Mouse (Mus musculus) lung, adult 2 months (tissue): Measurements from ENCODE around the gene Cbln3.

ENCODE experiments used
- CTCF ChIP-seq: fragments of 200-500 bp; IDR thresholded peaks from 2 replicates; pipeline ENCODE4 v1.5.1; 2011; ENCODE audit warnings: mild to moderate bottlenecking, low read length, control low read depth; ENCODE audit not compliant: insufficient read depth
- POLR2A ChIP-seq: fragments of 200-500 bp; IDR thresholded peaks from 2 replicates; pipeline ENCODE4 v1.6.1; 2011; ENCODE audit warnings: low read depth, mild to moderate bottlenecking, control low read depth, low read length, borderline replicate concordance; ENCODE audit errors: extremely low read depth

DNA sequence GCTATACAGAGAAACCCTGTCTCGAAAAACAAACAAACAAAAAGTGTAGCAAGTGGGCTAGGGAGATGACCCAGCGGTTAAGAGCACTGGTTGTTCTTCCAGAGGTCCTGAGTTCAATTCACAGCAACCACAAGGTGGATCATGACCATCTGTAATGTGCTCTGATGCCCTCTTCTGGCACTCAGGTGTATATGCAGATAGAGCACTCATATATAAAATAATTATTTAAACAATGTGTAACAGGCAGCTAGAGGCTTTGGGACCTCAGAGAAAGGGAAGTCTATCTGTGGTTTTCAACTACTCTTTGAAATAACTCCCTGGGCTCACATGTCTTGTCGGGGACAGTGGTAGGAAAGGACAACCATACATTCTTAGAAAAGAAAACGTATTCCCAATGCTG lies 45.5 kb downstream of the Cbln3 start:
- TF ChIP-seq CTCF (no peak), POLR2A (no peak)
